Mouse (Mus musculus) kidney, adult 2 months (tissue): Measurements from ENCODE around the gene Idnk.

ENCODE experiments used
- CTCF ChIP-seq: fragments of 200-500 bp; conservative IDR thresholded peaks from 2 replicates; pipeline ENCODE4 v1.5.1; 2011; ENCODE audit warnings: low read depth, mild to moderate bottlenecking, control low read depth, low read length, moderate library complexity, mixed read lengths; ENCODE audit not compliant: insufficient read depth, insufficient read length
- POLR2A ChIP-seq: fragments of 200-500 bp; IDR thresholded peaks from one replicate; pipeline ENCODE4 v1.6.1; 2011; ENCODE audit warnings: low read depth, low read length, control low read depth

GRCm38 (mm10) chr13:58157447-58158098 lies at the start of gene Idnk:
- peak; percentile 47; the same call in 1 of the 2 replicates for TF ChIP-seq CTCF
- peak; percentile 22 for TF ChIP-seq POLR2A
